Mouse (Mus musculus): ENCODE data around the gene Cdc42bpg. TPM values are rescaled to one million over a fixed set of nuclear protein-coding genes. Genes with fewer than 3 reads are reported as not detected.

Cdc42bpg gene
- 7.7 and 8.9 TPM in 2 replicates for polyA plus RNA-seq (2012; rRNA removed)

DNA sequence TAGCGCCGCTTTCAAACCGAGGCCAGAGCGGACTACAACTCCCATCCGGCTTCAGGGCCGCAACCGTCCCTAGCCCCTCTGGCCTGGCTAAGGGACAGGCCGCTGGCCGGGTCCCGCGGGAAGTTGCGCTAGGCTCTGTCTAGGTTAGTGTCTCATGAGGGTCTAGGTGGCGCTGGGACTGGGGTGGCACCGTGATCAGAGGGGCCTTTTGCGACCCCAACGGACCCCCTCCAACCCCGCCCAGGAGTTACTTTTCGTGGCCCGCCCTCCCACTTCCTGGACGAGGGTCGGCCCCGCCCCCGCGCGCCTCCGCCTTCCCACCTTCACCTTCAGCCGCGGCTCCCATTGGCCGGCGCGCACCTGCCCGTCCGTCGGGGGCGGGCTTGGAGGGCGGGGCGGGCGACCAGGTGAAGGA is at the start of gene Cdc42bpg:
Cdc42bpg (plus strand) TSS at position 320 of the 415 bp plus-strand sequence.
- Histone ChIP-seq H3K4me1 (ENCODE audit: control insufficient read depth, insufficient read depth, insufficient read length) (no peaks in the 10 kb centered on the region; the same call in none of the 2 replicates), H3K4me3 (ENCODE audit: extremely low read depth, insufficient read depth, insufficient read length) (peak within 1 kb of the TSS; percentile 72), H3K27me3 (ENCODE audit: control insufficient read depth, insufficient read depth, low read length) (no peaks in the 10 kb centered on the region), H3K36me3 (ENCODE audit: control insufficient read depth, insufficient read depth, low read length) (no peaks in the 10 kb centered on the region), H3K27ac (ENCODE audit: insufficient read depth, low read length) (peak within 1 kb of the TSS; percentile 81)
- peak; percentile 64 to 90 for DNase-seq (ENCODE audit: low read depth in 1 of 2, low spot score in 2 of 2)
- TF ChIP-seq CTCF (IDR thresholded peaks at IDR 0.05; ENCODE audit: extremely low read depth, insufficient read depth, insufficient read length, insufficient replicate concordance) (no peak), POLR2A (IDR thresholded peaks at IDR 0.05; ENCODE audit: low read depth, low read length) (no peak)
- under 1% methylated on average over 37 of the region's 38 CpGs for WGBS

DNA sequence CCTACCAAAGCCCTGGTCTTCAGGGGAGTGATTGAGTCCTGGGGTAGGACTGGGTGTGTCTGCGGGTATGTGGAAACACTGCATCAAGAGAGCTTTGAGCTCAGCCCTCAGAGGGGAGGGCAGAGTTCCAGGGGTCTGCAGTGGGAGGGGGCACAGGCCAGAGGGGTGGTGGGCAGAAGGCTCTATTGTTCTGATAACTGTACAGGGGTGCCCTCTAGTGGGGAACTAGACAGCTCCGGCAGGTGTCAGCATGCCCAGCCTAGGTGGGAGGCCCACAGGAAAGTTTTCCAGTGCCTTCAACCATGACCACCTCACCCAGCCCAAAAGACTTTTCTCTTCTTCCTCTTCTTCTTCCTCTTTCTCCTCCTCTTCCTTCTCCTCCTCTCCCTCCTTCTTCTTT is 45.8 kb upstream of the Cdc42bpg start:
- Histone ChIP-seq H3K36me3 (ENCODE audit: control insufficient read depth, insufficient read depth, low read length) (peaks cover 42% of the 10 kb centered on the region), H3K27me3 (ENCODE audit: control insufficient read depth, insufficient read depth, low read length) (no peaks in the 10 kb centered on the region), H3K4me3 (ENCODE audit: extremely low read depth, insufficient read depth, insufficient read length) (no peak overlapping the region), H3K27ac (ENCODE audit: insufficient read depth, low read length) (no peak overlapping the region), H3K4me1 (ENCODE audit: control insufficient read depth, insufficient read depth, insufficient read length) (no peaks in the 10 kb centered on the region)
- TF ChIP-seq POLR2A (IDR thresholded peaks at IDR 0.05; ENCODE audit: low read depth, low read length) = no peak
- peak; percentile 54; the same call in 1 of the 2 replicates for TF ChIP-seq CTCF (IDR thresholded peaks at IDR 0.05; ENCODE audit: extremely low read depth, insufficient read depth, insufficient read length, insufficient replicate concordance)
- 69% methylated on average over 2 of the region's 2 CpGs for WGBS
- peak in 1 of 2 experiments; percentile 34 for DNase-seq (ENCODE audit: low read depth in 1 of 2, low spot score in 2 of 2)

DNA sequence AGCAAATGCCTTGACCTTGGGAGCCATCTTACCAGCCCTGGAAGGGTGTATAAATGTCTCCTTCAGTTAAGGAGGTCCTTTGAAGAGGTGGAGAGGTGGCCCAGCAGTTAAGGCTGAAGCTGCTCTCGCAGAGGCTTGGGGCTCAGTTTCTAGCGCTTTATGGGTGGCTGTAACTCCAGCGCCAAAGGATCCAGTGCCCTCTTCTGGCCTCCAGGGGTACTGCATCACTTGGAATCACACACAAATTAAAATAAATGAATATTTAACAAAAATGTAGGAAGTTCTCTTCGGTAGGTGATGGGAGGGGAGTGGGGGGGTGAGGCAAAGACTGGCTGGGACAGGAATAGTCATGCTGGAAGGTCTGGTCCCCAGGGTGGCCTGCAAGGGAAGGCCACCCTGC is 45.3 kb upstream of the Cdc42bpg start:
- H3K27ac ChIP-seq (ENCODE audit: insufficient read depth, low read length) = no peak overlapping the region
- TF ChIP-seq CTCF (IDR thresholded peaks at IDR 0.05; ENCODE audit: extremely low read depth, insufficient read depth, insufficient read length, insufficient replicate concordance) = no peak
- TF ChIP-seq POLR2A (IDR thresholded peaks at IDR 0.05; ENCODE audit: low read depth, low read length) = no peak

DNA sequence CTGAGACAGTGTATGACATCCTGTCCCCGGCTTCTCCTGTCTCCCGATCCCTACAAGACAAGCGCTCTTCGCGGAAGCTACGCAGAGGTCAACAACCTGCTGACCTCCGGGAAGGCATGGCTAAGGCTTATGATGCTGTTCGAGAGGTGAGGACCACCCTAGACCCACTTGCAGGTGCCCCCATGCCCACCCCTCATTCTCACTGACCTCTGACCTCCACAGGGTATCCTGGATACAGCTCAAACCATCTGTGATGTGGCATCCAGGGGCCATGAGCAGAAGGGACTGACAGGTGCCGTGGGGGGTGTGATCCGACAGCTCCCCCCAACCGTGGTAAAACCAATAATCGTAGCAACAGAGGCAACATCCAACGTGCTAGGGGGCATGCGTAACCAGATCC is 44.9 kb upstream of the Cdc42bpg start:
- Histone ChIP-seq H3K4me1 (ENCODE audit: control insufficient read depth, insufficient read depth, insufficient read length) (no peaks in the 10 kb centered on the region), H3K36me3 (ENCODE audit: control insufficient read depth, insufficient read depth, low read length) (peaks cover 34% of the 10 kb centered on the region), H3K4me3 (ENCODE audit: extremely low read depth, insufficient read depth, insufficient read length) (no peak overlapping the region), H3K27me3 (ENCODE audit: control insufficient read depth, insufficient read depth, low read length) (no peaks in the 10 kb centered on the region), H3K27ac (ENCODE audit: insufficient read depth, low read length) (no peak overlapping the region)
- TF ChIP-seq CTCF (IDR thresholded peaks at IDR 0.05; ENCODE audit: extremely low read depth, insufficient read depth, insufficient read length, insufficient replicate concordance) (no peak), POLR2A (IDR thresholded peaks at IDR 0.05; ENCODE audit: low read depth, low read length) (no peak)
- no peak for DNase-seq (ENCODE audit: low read depth in 1 of 2, low spot score in 2 of 2)
- 98% methylated on average over 14 of the region's 14 CpGs for WGBS

More for the DNA sequence above, 45.3 kb upstream of the Cdc42bpg start:
- 85% methylated on average over 4 of the region's 4 CpGs for WGBS
- Histone ChIP-seq H3K4me1 (ENCODE audit: control insufficient read depth, insufficient read depth, insufficient read length) (no peaks in the 10 kb centered on the region), H3K4me3 (ENCODE audit: extremely low read depth, insufficient read depth, insufficient read length) (no peak overlapping the region), H3K27me3 (ENCODE audit: control insufficient read depth, insufficient read depth, low read length) (no peaks in the 10 kb centered on the region), H3K36me3 (ENCODE audit: control insufficient read depth, insufficient read depth, low read length) (peaks cover 37% of the 10 kb centered on the region)
- DNase-seq (ENCODE audit: low read depth in 1 of 2, low spot score in 2 of 2) = no peak

DNA sequence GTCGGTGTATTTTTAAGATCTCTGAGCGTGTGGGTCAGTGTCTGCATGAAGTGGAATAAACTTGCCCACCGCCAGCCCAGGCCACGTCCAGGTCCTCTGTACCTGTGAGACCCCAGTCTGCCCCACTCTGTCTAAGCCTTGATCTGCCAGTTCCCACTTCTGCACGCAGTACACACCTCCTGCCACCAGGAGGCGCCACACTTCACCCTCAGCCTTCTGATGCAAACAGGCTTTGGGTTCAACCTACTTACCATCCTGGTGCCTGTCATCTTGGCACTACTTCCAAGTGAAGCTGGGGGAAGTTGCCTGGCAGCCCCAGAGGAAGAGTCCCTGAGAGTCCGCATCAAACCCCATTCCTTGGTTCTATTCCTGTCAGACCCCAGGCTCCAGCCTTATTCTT is 44.0 kb upstream of the Cdc42bpg start:
- peak; percentile 56 to 66 for DNase-seq (ENCODE audit: low read depth in 1 of 2, low spot score in 2 of 2)
- Histone ChIP-seq H3K4me3 (ENCODE audit: extremely low read depth, insufficient read depth, insufficient read length) (no peak overlapping the region), H3K27me3 (ENCODE audit: control insufficient read depth, insufficient read depth, low read length) (no peaks in the 10 kb centered on the region), H3K27ac (ENCODE audit: insufficient read depth, low read length) (no peak overlapping the region), H3K4me1 (ENCODE audit: control insufficient read depth, insufficient read depth, insufficient read length) (no peaks in the 10 kb centered on the region), H3K36me3 (ENCODE audit: control insufficient read depth, insufficient read depth, low read length) (peaks cover 25% of the 10 kb centered on the region)
- TF ChIP-seq POLR2A (IDR thresholded peaks at IDR 0.05; ENCODE audit: low read depth, low read length) = no peak
- peak; percentile 97 for TF ChIP-seq CTCF (IDR thresholded peaks at IDR 0.05; ENCODE audit: extremely low read depth, insufficient read depth, insufficient read length, insufficient replicate concordance)
- WGBS = 64% methylated on average over 7 of the region's 7 CpGs

DNA sequence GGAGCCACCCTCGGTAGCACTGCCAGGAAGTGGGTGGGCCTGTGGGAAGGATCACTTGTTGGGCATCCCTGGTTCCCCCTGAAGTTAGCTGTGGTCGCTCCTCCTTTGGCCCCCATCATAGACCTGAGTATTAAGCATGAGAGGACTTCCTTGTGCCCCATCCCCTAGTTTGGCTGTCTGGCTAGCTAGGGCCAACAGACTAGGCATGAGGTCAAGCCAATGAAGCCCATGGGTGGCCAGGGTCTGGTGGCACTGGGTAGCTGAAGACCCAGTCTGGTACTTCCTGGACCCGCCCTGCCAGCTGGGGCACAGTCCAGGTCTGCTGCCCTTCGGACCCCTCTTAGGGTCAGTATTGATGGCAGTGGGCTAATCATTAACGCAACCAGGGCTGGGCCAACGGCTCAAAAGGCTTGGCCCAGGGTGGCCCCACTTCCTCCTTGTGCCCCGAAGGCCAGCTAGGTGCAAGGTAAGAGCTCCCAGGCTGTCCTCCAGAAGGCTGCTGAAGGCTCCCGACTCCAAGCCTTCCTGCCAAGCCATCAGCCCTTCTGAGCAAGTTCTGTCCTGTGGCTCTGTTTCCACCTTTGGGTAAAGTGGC is 43.3 kb upstream of the Cdc42bpg start:
- 77% methylated on average over 8 of the region's 8 CpGs for WGBS
- Histone ChIP-seq H3K27me3 (ENCODE audit: control insufficient read depth, insufficient read depth, low read length) (no peaks in the 10 kb centered on the region), H3K27ac (ENCODE audit: insufficient read depth, low read length) (no peak overlapping the region), H3K4me3 (ENCODE audit: extremely low read depth, insufficient read depth, insufficient read length) (no peak overlapping the region), H3K36me3 (ENCODE audit: control insufficient read depth, insufficient read depth, low read length) (peaks cover 19% of the 10 kb centered on the region), H3K4me1 (ENCODE audit: control insufficient read depth, insufficient read depth, insufficient read length) (no peaks in the 10 kb centered on the region)
- no peak for DNase-seq (ENCODE audit: low read depth in 1 of 2, low spot score in 2 of 2)
- TF ChIP-seq CTCF (IDR thresholded peaks at IDR 0.05; ENCODE audit: extremely low read depth, insufficient read depth, insufficient read length, insufficient replicate concordance) (no peak), POLR2A (IDR thresholded peaks at IDR 0.05; ENCODE audit: low read depth, low read length) (no peak)

DNA sequence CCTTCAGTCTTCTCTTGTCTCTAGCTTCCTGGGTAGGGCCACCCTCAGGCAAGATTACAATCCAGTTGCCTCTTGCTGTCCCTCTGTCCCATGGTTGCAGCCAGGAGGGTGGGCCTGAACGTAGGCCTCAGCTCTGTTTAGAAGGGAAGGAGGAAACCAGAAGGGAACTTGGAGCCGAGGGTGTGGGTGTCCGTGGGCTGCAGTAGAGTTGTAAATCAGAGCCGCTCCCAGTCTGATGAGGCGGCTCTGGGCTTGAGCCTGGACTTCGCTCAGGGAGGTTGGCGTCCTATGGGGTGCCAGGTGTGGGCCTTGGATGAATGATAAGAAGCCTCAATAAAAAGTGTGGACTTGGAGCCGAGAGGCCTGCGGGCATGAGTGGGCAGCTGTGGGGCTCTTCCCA is 42.1 kb upstream of the Cdc42bpg start:
- Histone ChIP-seq H3K27me3 (ENCODE audit: control insufficient read depth, insufficient read depth, low read length) (no peaks in the 10 kb centered on the region), H3K27ac (ENCODE audit: insufficient read depth, low read length) (no peak overlapping the region), H3K4me1 (ENCODE audit: control insufficient read depth, insufficient read depth, insufficient read length) (no peaks in the 10 kb centered on the region), H3K36me3 (ENCODE audit: control insufficient read depth, insufficient read depth, low read length) (peaks cover 8% of the 10 kb centered on the region; the same call in 1 of the 2 replicates), H3K4me3 (ENCODE audit: extremely low read depth, insufficient read depth, insufficient read length) (no peak overlapping the region)
- WGBS = 71% methylated on average over 9 of the region's 9 CpGs
- DNase-seq (ENCODE audit: low read depth in 1 of 2, low spot score in 2 of 2) = no peak
- no peak for TF ChIP-seq CTCF (IDR thresholded peaks at IDR 0.05; ENCODE audit: extremely low read depth, insufficient read depth, insufficient read length, insufficient replicate concordance)
- no peak for TF ChIP-seq POLR2A (IDR thresholded peaks at IDR 0.05; ENCODE audit: low read depth, low read length)

All from spleen, adult 2 months (tissue).